Mouse (Mus musculus): ENCODE results near the gene Mcrs1.
"Not testable (repeated sequence)": the region's sequence is repeated elsewhere in the genome, so short reads cannot be mapped to it uniquely, and the experiment has no call there.

DNA sequence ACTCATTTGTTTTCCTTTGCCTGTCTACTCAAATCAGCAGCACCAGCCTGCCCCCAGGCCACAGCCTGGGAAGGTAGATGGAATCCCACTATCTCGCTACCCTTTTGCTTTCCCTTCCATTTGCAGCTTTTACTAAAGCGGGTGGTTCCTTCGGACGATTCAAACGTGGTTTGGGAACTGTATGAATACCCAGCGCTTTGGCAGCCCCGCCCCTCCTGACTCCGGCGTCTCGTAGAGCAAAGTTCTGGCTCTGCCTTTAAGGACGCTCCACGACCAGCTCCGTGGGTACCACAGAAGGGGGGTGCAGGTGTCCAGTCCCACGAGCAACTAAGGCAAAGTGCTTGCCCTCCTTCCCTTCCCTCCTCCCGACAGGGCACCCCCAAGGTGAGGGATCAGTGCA, 650 bp downstream of the Mcrs1 start:
- not testable (repeated sequence) for TF ChIP-seq CTCF (IDR thresholded peaks at IDR 0.05; ENCODE audit: control insufficient read depth, insufficient read depth, low read length); POLR2A (IDR thresholded peaks at IDR 0.05; ENCODE audit: borderline replicate concordance, control insufficient read depth, low read depth, low read length)

Measured in bone marrow, adult 2 months (tissue).